Mouse (Mus musculus) urinary bladder, postnatal 25 days (tissue): ENCODE data around the gene Vmn1r86.
A peak's percentile ranks its signal among the peaks of the same experiment; 100 is the strongest.
"Not testable (repeated sequence)": the region's sequence is repeated elsewhere in the genome, so short reads cannot be mapped to it uniquely, and the experiment has no call there.

Source experiments
- DNase-seq: peaks from one replicate; pipeline ENCODE4 v3.0.0; 2022; ENCODE audit warnings: low spot score

Gene Vmn1r86

DNA sequence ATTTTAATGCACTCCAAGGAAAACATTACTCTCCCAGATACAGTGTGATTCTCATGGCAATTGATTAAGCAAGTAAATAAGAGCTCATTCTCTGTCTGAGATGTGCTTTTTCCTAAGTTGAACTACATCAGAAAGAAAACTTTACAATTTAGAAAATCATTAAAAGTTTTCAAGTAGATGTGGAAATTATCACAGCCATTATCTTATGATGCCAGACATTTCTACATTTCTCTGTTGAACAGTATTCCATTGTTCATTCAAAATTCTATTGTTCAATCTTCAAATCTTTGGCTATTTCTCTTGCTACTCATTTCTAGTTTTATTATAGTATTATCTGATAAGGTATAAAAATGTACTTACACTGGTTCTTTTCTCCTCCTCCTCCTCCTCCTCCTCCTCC lies at the start of gene Vmn1r86:
Vmn1r86 (minus strand) TSS at position 101 of the 400 bp plus-strand sequence.
- no peak for DNase-seq

DNA sequence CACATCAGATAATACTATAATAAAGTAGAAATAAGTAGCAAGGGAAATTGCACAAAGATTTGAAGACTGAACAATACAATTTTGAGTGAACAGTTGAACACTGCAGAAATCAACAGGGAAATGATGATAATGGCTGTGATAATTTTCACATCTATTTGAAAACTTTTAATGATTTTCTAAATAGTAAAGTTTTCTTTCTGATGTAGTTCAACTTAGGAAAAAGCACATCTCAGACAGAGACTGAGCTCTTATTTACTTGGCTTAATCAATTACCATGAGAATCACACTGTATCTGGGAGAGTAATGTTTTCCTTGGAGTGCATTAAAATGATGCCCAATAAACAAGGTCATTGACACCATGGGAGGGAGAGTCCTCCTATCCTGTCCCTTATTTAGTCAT lies 39.6 kb upstream of the Vmn1r86 start, which contains the start of gene Vmn1r88:
Vmn1r88 (plus strand) TSS at position 301 of the 400 bp plus-strand sequence.
- DNase-seq, result no peak

DNA sequence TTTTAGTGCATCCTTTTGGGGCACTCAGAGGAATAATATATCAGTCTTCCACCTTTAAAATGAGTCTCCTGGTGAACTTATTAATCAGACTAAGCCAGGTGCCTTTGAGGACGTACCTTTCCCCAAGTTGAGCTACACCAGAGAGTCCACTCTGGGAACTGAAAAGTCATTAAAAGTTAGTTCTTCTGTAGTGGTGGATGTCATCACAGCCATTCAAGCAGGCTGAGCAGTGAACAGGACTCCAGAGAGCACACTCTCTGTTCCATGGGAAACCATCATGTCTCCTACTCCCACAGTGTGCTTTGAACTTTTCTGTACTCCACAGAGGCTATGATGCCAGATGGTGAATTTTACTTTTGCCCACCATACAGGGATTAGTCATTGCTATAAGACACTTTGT lies 20.3 kb upstream of the Vmn1r86 start, which contains the start of gene Vmn1r87:
Vmn1r87 (minus strand) TSS at position 101 of the 400 bp plus-strand sequence.
- DNase-seq, result no peak

DNA sequence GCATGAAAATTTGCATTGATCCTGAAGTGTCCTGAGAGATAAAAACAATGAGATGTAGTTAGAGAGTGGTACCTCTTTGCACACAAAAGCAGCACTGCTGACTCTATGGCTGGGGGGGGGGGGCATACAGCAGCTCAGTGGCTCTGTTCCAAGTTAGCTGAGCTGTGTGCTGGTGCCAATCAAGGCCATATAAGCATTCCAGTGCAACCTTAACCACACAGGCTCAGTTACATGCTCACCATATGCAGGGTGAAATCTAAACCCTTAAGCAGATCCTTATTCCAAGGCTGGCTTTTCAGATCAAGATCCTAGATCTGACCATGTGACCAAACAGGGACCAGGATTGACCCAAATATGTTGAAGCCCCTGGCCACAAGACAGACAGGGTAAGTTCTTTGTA lies 17.6 kb upstream of the Vmn1r86 start:
- DNase-seq, result no peak

DNA sequence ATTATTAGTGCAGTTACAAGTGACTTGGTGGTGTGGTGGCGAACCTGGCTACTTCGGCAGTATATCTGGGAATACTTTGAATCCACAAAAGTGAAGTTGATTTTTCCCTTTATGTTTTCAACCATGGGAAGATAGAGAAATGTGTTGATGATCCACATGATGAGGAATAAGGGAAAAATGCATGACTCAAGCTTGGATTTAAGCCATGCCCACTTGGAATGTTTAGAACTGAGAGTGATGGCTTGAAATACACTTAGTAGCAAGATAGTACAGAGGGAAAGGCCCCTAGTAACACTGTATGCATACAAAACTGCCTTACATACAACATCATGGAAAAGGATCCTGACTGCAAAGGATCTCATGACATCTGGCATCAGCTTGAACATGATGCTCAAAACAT lies 12.1 kb upstream of the Vmn1r86 start:
- DNase-seq, result no peak

DNA sequence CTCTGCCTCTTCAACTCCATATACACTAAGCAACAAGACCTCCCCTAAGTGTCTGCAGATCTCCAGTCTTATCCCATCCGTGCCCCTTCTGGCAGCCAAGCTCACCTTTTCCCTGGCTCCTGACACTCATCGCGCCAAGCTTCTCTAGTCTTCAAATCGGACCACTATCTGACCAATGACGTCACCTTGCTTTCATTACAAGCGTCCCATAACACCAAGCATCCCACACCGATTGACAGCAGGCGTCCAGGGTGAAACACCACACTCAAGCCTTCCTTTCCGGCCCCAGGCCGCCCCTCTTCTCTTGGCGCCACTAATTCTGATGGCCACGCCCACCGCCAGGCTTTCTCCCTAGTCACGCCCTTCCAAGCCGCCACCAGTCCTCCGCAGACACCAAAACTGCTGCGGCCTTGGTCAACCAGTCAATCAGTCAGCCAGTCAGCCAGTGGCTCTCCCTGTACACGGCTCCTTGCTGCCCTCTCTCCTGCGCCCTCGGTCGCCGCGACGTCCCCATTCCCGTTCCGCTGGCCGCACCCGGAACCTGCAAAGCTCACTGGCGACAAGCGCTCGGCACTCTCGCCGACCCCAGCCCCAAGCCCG lies 3.9 kb upstream of the Vmn1r86 start:
- DNase-seq, result not testable (repeated sequence)

DNA sequence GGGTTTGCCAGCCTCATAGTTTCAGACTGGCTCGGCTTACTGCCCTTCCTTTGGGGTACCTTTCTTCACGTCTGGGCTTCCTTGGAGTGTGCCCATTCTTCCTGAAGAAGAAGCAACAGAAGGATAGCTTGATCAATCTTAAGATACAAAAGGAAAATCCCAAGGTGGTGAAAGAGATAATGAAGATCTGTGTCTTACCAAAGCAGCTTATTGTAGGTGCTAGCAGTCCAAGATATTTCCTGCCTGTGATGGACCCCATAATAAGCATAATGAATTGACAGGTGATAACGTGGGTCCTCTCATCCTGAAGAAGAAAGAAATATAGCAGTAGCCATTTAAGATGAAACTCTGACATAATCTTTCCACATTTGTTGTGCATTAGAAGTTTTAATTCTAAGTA lies 24.6 kb downstream of the Vmn1r86 start, which contains the start of gene Vmn1r85:
Vmn1r85 (minus strand) TSS at position 101 of the 400 bp plus-strand sequence.
- no peak for DNase-seq

DNA sequence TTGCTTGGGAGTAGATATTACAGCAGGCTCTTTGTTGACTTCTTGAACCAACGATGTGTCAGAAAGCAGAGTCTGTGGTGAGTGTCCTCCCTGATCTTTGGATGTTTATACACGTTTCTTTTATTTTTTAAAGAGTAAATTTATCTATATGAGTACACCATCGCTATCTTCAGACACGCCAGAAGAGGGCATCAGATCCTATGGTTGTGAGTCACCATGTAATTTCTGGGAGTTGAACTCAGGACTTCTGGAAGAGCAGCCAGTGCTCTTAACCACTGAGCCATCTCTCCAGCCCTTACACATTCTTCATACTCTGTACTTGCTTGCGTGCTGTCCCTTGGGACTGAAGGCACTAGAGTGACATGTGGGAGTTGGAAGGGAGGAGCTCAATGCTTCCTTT lies 47.4 kb downstream of the Vmn1r86 start:
- no peak for DNase-seq

DNA sequence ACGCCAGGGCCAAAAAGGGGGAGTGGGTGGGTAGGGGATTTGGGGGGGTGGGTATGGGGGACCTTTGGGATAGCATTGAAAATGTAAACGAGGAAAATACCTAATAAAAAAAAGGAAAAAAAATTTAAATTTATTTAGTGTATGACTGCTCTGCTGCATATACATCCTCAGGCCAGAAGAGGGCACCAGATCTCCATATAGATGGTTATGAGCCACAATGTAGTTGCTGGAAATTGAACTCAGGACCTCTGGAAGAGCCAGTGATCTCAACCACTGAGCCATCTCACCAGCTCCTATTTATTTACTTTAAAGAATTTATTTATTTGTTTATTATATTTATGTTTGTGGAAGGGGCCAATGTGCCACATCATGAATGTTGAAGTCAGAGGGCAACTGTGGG lies 56.3 kb downstream of the Vmn1r86 start:
- not testable (repeated sequence) for DNase-seq

DNA sequence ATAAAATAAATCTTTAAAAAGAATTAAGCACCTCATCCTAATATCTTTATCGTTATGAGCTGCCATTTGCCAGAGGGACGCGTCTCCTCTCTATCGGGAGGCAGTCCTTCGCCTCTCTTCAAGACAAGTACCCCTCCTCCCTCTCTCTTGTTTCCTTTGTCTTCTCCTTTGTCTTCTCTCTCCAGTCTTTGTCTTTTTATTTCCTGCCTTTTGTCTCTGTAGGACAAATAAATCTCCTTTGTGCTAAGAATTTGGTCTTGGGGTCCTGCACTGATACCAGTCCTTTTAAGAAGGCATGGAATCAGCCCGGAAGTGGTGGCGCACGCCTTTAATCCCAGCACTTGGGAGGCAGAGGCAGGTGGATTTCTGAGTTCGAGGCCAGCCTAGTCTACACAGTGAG lies 60.2 kb downstream of the Vmn1r86 start:
- DNase-seq, result no peak

DNA sequence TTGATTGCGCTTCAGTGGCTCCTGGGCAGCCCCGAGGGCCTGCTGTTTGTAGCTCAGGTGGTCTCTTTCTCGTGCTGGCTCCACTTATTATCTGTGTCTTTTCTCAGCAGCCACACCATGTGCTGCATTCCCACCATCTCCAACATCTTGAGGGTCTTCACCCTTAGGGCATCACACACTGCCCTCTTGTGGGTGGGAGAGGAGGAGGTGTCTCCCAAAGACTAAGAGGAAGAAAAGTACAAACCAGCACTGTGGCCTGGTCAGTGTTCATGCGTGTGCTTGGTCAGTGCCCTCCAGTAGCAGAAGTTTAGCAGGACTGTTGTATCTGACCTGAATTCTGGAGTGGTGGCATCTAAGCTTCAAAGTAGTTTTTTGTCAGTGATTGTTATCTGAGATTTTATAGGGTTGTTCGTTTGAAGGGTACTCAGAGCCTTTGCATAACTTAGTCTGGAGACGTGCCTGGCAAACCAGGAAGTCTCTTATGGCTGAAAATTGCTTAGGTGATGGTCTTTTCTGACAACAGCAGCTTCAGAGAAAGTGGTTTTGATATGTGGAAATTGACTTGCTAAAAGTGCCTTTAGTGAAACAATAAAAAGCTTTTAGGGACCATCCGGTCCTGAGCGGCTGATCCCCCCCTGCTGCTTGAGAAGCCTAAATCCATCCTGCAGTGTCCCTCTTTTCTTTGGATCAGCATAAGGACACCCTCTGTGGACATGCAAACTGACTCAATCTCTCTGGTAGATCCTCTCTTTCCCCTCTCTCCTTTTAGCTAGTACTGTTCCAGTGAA lies 62.6 kb downstream of the Vmn1r86 start:
- no peak for DNase-seq

DNA sequence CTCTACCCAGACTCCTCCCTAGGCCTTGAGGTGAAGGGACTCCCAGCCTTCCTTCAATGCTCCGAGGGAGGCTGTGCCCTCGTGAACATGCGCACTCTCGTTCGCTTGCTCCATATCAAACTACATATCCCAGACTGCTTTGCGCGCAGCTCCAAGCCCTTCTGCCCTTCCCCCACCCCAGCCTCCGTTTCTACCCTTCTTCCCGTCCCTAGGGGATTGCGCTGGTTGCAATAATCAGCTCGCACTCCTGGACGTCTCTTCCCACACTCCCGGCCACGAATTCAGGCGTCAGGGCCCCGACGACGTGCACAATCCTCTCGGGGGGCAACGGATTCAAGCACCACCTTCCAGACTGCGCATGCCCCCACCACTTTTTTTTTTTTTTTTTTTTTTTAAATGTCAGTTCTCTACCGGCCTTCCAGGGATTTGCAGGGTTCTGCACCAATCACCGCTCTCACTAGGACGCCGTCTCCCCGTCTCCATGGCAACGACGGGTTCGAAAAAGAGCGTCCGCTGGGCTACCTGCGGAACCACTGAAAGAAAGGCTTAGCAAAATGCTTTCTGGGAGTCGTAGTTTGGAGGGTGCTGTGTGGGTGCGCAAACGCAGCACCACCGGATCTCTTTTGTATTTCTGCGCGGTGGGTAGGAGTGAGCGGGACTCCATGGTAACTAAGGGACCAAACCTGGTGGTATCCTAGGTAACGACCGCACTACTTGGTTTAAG lies 65.3 kb downstream of the Vmn1r86 start, which contains the start of gene Mzf1:
Mzf1 (minus strand) TSS at position 478 of the 724 bp plus-strand sequence.
- peak; percentile 86 for DNase-seq

DNA sequence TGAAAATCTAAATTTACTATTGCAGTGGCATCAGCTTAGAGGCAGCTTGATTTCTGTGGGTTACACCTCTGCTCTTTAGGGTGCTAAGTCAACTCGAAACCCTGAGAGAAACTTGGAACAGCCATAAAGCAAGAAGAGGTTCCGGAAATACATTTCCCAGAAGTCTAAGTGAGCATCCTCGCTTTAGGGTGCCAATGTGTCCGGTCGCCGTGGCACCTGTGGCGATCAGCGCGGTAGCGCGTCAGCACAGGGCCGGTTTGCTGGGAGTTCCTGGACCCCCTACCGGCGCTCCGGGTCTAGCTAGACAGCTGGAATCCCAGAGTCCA lies 65.8 kb downstream of the Vmn1r86 start:
- DNase-seq, result no peak

DNA sequence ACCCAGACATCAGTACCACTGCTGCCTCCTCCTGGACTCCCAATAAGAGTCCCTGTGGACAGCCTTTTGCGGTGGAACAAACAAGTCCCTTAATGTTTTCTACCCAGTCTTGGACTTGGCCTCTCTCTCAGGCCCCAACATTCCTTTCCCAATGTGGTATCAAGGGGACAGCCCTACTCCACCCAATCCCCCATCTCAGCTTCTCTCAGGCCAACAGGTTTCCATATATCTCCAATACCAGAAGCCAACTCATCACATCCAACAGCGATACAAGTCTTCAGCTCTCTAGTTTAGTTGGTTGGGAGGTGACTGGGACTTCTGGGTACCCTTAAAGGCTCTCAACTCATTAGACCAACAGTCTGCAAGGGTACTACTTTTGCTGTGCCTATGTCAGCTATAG lies 66.2 kb downstream of the Vmn1r86 start:
- no peak for DNase-seq

DNA sequence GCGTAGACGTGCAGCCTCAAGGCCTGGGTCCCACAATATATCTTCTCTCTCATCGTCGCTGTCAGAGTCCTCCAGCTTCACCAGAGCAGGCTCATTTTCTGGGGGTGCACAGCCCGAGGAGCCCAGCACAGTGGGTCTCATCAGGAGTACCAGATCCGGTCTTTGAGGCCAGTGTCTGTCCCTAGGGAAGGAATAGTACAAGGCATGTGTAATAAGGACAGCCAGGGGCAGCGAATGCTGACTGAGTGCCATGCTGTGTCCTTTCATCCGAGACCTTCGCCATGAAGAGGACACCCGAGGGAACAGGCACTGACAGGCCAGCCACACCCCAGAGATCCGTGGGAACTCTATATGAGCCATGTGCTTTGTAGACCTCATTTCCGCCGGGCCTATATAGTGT lies 66.7 kb downstream of the Vmn1r86 start:
- DNase-seq, result no peak
